Mouse (Mus musculus): ENCODE data around the gene Prmt2. TPM values are rescaled to one million over a fixed set of nuclear protein-coding genes. Genes with fewer than 3 reads are reported as not detected.

Prmt2 gene
- 50.4 and 55.3 TPM in 2 replicates for polyA plus RNA-seq (2015; fragmentation: Nextera tagmentation; extraction: Ambion mirVana)

- no peaks in the 10 kb centered on the region for H3K27me3 ChIP-seq (ENCODE audit: control insufficient read depth, insufficient read depth, low read length)
- peak within 1 kb of the TSS; percentile 85 for H3K27ac ChIP-seq (ENCODE audit: low read length)
- H3K36me3 ChIP-seq (ENCODE audit: control insufficient read depth, insufficient read depth, low read length): no peaks in the 10 kb centered on the region
- peaks cover 10% of the 10 kb centered on the region; the same call in 1 of the 2 replicates for H3K4me1 ChIP-seq (ENCODE audit: control insufficient read depth, insufficient read depth, low read length)
- peak within 1 kb of the TSS; percentile 74 for H3K4me3 ChIP-seq (replicated peaks; ENCODE audit: low read length)
- peak within 1 kb of the TSS; percentile 72 for H3K9ac ChIP-seq (ENCODE audit: low read length)
- under 1% methylated on average over 47 of the region's 47 CpGs for WGBS
- peak within 1 kb of the TSS; percentile 61 for H3K4me2 ChIP-seq (ENCODE audit: low read depth, low read length)
- H3K9me3 ChIP-seq (replicated peaks; ENCODE audit: control insufficient read depth, low read length): no peaks in the 10 kb centered on the region
- ATAC-seq (ENCODE audit: insufficient read depth, low FRiP score): peak; percentile 98
These were observed at the start of gene Prmt2 for GRCm38 (mm10) chr10:76237341-76238225. Gene Prmt2, minus strand, starts transcription at chr10:76237865.

- WGBS: 66% methylated on average over 5 of the region's 5 CpGs
- ATAC-seq (ENCODE audit: insufficient read depth, low FRiP score): no peak
- Histone ChIP-seq H3K36me3 (ENCODE audit: control insufficient read depth, insufficient read depth, low read length) (peaks cover 8% of the 10 kb centered on the region; the same call in 1 of the 2 replicates), H3K9ac (ENCODE audit: low read length) (no peak overlapping the region), H3K4me3 (replicated peaks; ENCODE audit: low read length) (no peak overlapping the region), H3K27ac (ENCODE audit: low read length) (no peak overlapping the region), H3K4me1 (ENCODE audit: control insufficient read depth, insufficient read depth, low read length) (no peaks in the 10 kb centered on the region), H3K9me3 (replicated peaks; ENCODE audit: control insufficient read depth, low read length) (no peaks in the 10 kb centered on the region), H3K27me3 (ENCODE audit: control insufficient read depth, insufficient read depth, low read length) (no peaks in the 10 kb centered on the region), H3K4me2 (ENCODE audit: low read depth, low read length) (no peak overlapping the region)
These were observed 41.0 kb upstream of the Prmt2 start for GRCm38 (mm10) chr10:76278541-76279097.

GRCm38 (mm10) chr10:76275256-76275655, 37.6 kb upstream of the Prmt2 start:
- H3K36me3 ChIP-seq (ENCODE audit: control insufficient read depth, insufficient read depth, low read length): no peaks in the 10 kb centered on the region; the same call in 1 of the 2 replicates
- no peak for ATAC-seq (ENCODE audit: insufficient read depth, low FRiP score)
- H3K9ac ChIP-seq (ENCODE audit: low read length): no peak overlapping the region
- H3K27me3 ChIP-seq (ENCODE audit: control insufficient read depth, insufficient read depth, low read length): no peaks in the 10 kb centered on the region
- no peak overlapping the region for H3K4me3 ChIP-seq (replicated peaks; ENCODE audit: low read length)
- no peak overlapping the region for H3K4me2 ChIP-seq (ENCODE audit: low read depth, low read length)
- H3K27ac ChIP-seq (ENCODE audit: low read length): no peak overlapping the region
- 81% methylated on average over 10 of the region's 10 CpGs for WGBS
- H3K9me3 ChIP-seq (replicated peaks; ENCODE audit: control insufficient read depth, low read length): no peaks in the 10 kb centered on the region
- no peaks in the 10 kb centered on the region for H3K4me1 ChIP-seq (ENCODE audit: control insufficient read depth, insufficient read depth, low read length)

GRCm38 (mm10) chr10:76271238-76271637, 33.6 kb upstream of the Prmt2 start:
- no peak overlapping the region for H3K9ac ChIP-seq (ENCODE audit: low read length)
- no peak overlapping the region for H3K4me2 ChIP-seq (ENCODE audit: low read depth, low read length)
- peak; percentile 49; the same call in 1 of the 2 replicates for ATAC-seq (ENCODE audit: insufficient read depth, low FRiP score)

GRCm38 (mm10) chr10:76262431-76262830, 24.8 kb upstream of the Prmt2 start:
- H3K4me3 ChIP-seq (replicated peaks; ENCODE audit: low read length): no peak overlapping the region
- H3K4me2 ChIP-seq (ENCODE audit: low read depth, low read length): no peak overlapping the region
- ATAC-seq (ENCODE audit: insufficient read depth, low FRiP score): peak; percentile 12; the same call in 1 of the 2 replicates
- H3K36me3 ChIP-seq (ENCODE audit: control insufficient read depth, insufficient read depth, low read length): peaks cover 5% of the 10 kb centered on the region; the same call in 1 of the 2 replicates
- WGBS: 65% methylated on average over 4 of the region's 4 CpGs
- no peaks in the 10 kb centered on the region for H3K27me3 ChIP-seq (ENCODE audit: control insufficient read depth, insufficient read depth, low read length)
- no peak overlapping the region for H3K9ac ChIP-seq (ENCODE audit: low read length)
- H3K4me1 ChIP-seq (ENCODE audit: control insufficient read depth, insufficient read depth, low read length): no peaks in the 10 kb centered on the region
- no peaks in the 10 kb centered on the region for H3K9me3 ChIP-seq (replicated peaks; ENCODE audit: control insufficient read depth, low read length)
- H3K27ac ChIP-seq (ENCODE audit: low read length): no peak overlapping the region

More at GRCm38 (mm10) chr10:76271238-76271637, 33.6 kb upstream of the Prmt2 start:
- H3K4me1 ChIP-seq (ENCODE audit: control insufficient read depth, insufficient read depth, low read length): no peaks in the 10 kb centered on the region
- peaks cover 8% of the 10 kb centered on the region for H3K36me3 ChIP-seq (ENCODE audit: control insufficient read depth, insufficient read depth, low read length)
- H3K27me3 ChIP-seq (ENCODE audit: control insufficient read depth, insufficient read depth, low read length): no peaks in the 10 kb centered on the region
- H3K27ac ChIP-seq (ENCODE audit: low read length): no peak overlapping the region
- H3K9me3 ChIP-seq (replicated peaks; ENCODE audit: control insufficient read depth, low read length): no peaks in the 10 kb centered on the region
- WGBS: 36% methylated on average over 8 of the region's 8 CpGs
- H3K4me3 ChIP-seq (replicated peaks; ENCODE audit: low read length): no peak overlapping the region

- no peaks in the 10 kb centered on the region for H3K9me3 ChIP-seq (replicated peaks; ENCODE audit: control insufficient read depth, low read length)
- H3K9ac ChIP-seq (ENCODE audit: low read length): no peak overlapping the region
- no peaks in the 10 kb centered on the region for H3K27me3 ChIP-seq (ENCODE audit: control insufficient read depth, insufficient read depth, low read length)
- no peak overlapping the region for H3K4me3 ChIP-seq (replicated peaks; ENCODE audit: low read length)
- 54% methylated on average over 3 of the region's 3 CpGs for WGBS
- H3K27ac ChIP-seq (ENCODE audit: low read length): no peak overlapping the region; the same call in 1 of the 2 replicates
- peak; percentile 74 for ATAC-seq (ENCODE audit: insufficient read depth, low FRiP score)
- H3K4me2 ChIP-seq (ENCODE audit: low read depth, low read length): no peak overlapping the region
- H3K4me1 ChIP-seq (ENCODE audit: control insufficient read depth, insufficient read depth, low read length): no peaks in the 10 kb centered on the region
- peaks cover 5% of the 10 kb centered on the region; the same call in 1 of the 2 replicates for H3K36me3 ChIP-seq (ENCODE audit: control insufficient read depth, insufficient read depth, low read length)
These were observed 23.8 kb upstream of the Prmt2 start for GRCm38 (mm10) chr10:76261447-76261846.

GRCm38 (mm10) chr10:76260358-76261059, 22.8 kb upstream of the Prmt2 start:
- H3K27ac ChIP-seq (ENCODE audit: low read length): no peak overlapping the region
- H3K9me3 ChIP-seq (replicated peaks; ENCODE audit: control insufficient read depth, low read length): no peaks in the 10 kb centered on the region

GRCm38 (mm10) chr10:76259566-76260232, 22.0 kb upstream of the Prmt2 start:
- no peak for ATAC-seq (ENCODE audit: insufficient read depth, low FRiP score)
- no peak overlapping the region for H3K27ac ChIP-seq (ENCODE audit: low read length)
- H3K27me3 ChIP-seq (ENCODE audit: control insufficient read depth, insufficient read depth, low read length): no peaks in the 10 kb centered on the region
- H3K9me3 ChIP-seq (replicated peaks; ENCODE audit: control insufficient read depth, low read length): no peaks in the 10 kb centered on the region
- H3K4me3 ChIP-seq (replicated peaks; ENCODE audit: low read length): no peak overlapping the region
- H3K4me1 ChIP-seq (ENCODE audit: control insufficient read depth, insufficient read depth, low read length): no peaks in the 10 kb centered on the region
- WGBS: 68% methylated on average over 18 of the region's 18 CpGs
- H3K4me2 ChIP-seq (ENCODE audit: low read depth, low read length): no peak overlapping the region
- H3K36me3 ChIP-seq (ENCODE audit: control insufficient read depth, insufficient read depth, low read length): no peaks in the 10 kb centered on the region
- H3K9ac ChIP-seq (ENCODE audit: low read length): no peak overlapping the region

More at GRCm38 (mm10) chr10:76260358-76261059, 22.8 kb upstream of the Prmt2 start:
- no peak overlapping the region for H3K4me2 ChIP-seq (ENCODE audit: low read depth, low read length)
- H3K4me3 ChIP-seq (replicated peaks; ENCODE audit: low read length): no peak overlapping the region
- no peak for ATAC-seq (ENCODE audit: insufficient read depth, low FRiP score)
- no peaks in the 10 kb centered on the region for H3K4me1 ChIP-seq (ENCODE audit: control insufficient read depth, insufficient read depth, low read length)
- H3K36me3 ChIP-seq (ENCODE audit: control insufficient read depth, insufficient read depth, low read length): 0 out of 2 replicates have a peak, but pooled peaks cover 1% of the 10 kb centered on the region
- H3K9ac ChIP-seq (ENCODE audit: low read length): no peak overlapping the region
- WGBS: 47% methylated on average over 11 of the region's 11 CpGs
- no peaks in the 10 kb centered on the region for H3K27me3 ChIP-seq (ENCODE audit: control insufficient read depth, insufficient read depth, low read length)
